In the genomic region with DNA sequence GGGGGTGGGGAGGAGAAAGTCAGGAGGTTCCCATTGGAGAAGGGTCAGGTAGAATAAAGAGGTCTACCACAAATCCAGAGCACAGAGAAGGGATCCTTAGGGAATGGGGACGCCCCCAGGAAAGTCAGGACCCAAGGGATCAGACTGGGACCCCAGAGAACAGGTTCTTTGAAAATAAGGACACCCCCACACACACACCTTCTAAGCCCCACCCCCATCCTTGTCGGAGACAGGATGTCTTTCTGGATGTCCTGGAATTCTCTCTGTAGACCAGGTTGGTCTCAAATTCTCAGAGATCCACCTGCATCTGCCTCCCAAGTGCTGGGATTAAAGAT, we compare ENCODE assay signal across 8 mouse cellular contexts. TPM values are rescaled to one million over a fixed set of nuclear protein-coding genes. Genes with fewer than 3 reads are reported as not detected.
DNase-seq lines count a peak whose midpoint lies in the region; ATAC-seq and TF ChIP-seq lines count a peak whose summit lies in the region.

No protein-coding gene starts in this region.

- TF ChIP-seq POLR2A in cortical plate, adult 2 months (IDR thresholded peaks at IDR 0.05; ENCODE audit: extremely low read depth, insufficient read depth, low read length): no peak

- H3K4me3 ChIP-seq in kidney, embryonic 15.5 days (replicated peaks): peak overlapping the region; percentile 60
- H3K4me3 ChIP-seq in cortical plate, adult 2 months (ENCODE audit: insufficient read depth, low read length): 0 out of 2 replicates have a peak overlapping the region, but pooled peaks have one; percentile 98
- H3K4me3 ChIP-seq in forebrain, postnatal 0 days (ENCODE audit: low read depth, low read length): no peak overlapping the region
- H3K4me3 ChIP-seq in midbrain, embryonic 11.5 days (ENCODE audit: low read depth, low read length): peak overlapping the region; percentile 5; the same call in 1 of the 2 replicates

- peak overlapping the region; percentile 75 for H3K4me2 ChIP-seq in kidney, embryonic 15.5 days
- peak overlapping the region; percentile 76 for H3K4me2 ChIP-seq in forebrain, postnatal 0 days (ENCODE audit: low read depth)
- peak overlapping the region; percentile 54 for H3K4me2 ChIP-seq in midbrain, embryonic 11.5 days

- no peaks in the 10 kb centered on the region for H3K27me3 ChIP-seq in kidney, embryonic 15.5 days
- no peaks in the 10 kb centered on the region for H3K27me3 ChIP-seq in forebrain, postnatal 0 days (ENCODE audit: insufficient read depth, low read length)
- H3K27me3 ChIP-seq in midbrain, embryonic 11.5 days (ENCODE audit: control insufficient read depth, insufficient read depth, low read length): no peaks in the 10 kb centered on the region

- peak overlapping the region; percentile 87; the same call in 1 of the 2 replicates for H3K27ac ChIP-seq in kidney, embryonic 15.5 days
- H3K27ac ChIP-seq in cortical plate, adult 2 months (ENCODE audit: insufficient read depth, low read length): no peak overlapping the region
- H3K27ac ChIP-seq in forebrain, postnatal 0 days (ENCODE audit: low read depth, low read length): no peak overlapping the region
- no peak overlapping the region for H3K27ac ChIP-seq in midbrain, embryonic 11.5 days (ENCODE audit: low read depth, low read length)

- H3K9ac ChIP-seq in kidney, embryonic 15.5 days: peak overlapping the region; percentile 68; the same call in 1 of the 2 replicates
- no peak overlapping the region for H3K9ac ChIP-seq in forebrain, postnatal 0 days
- no peak overlapping the region for H3K9ac ChIP-seq in midbrain, embryonic 11.5 days (ENCODE audit: low read length)

- WGBS in kidney, embryonic 15.5 days: 77% methylated on average over 2 of the region's 2 CpGs
- 95% methylated on average over 2 of the region's 2 CpGs for WGBS in forebrain, postnatal 0 days
- 89% methylated on average over 2 of the region's 2 CpGs for WGBS in midbrain, embryonic 11.5 days

- H3K9me3 ChIP-seq in kidney, embryonic 15.5 days (replicated peaks): no peaks in the 10 kb centered on the region
- no peaks in the 10 kb centered on the region for H3K9me3 ChIP-seq in forebrain, postnatal 0 days (ENCODE audit: low read length)
- H3K9me3 ChIP-seq in midbrain, embryonic 11.5 days (ENCODE audit: control insufficient read depth, low read length): no peaks in the 10 kb centered on the region

- ATAC-seq in kidney, embryonic 15.5 days (replicated peaks; ENCODE audit: low FRiP score): no peak
- no peak for ATAC-seq in forebrain, postnatal 0 days
- no peak for ATAC-seq in midbrain, embryonic 11.5 days (ENCODE audit: low FRiP score)

- TF ChIP-seq CTCF in cortical plate, adult 2 months (IDR thresholded peaks at IDR 0.05; ENCODE audit: extremely low read depth, insufficient read depth, low read length): no peak
- TF ChIP-seq CTCF in forebrain, postnatal 0 days (IDR thresholded peaks at IDR 0.05; ENCODE audit: low read depth): no peak

- DNase-seq in kidney, postnatal 14 days: no peak
- DNase-seq in forebrain, postnatal 0 days: no peak
- no peak for DNase-seq in midbrain, embryonic 11.5 days (ENCODE audit: low spot score, missing footprints)
- DNase-seq in layer of hippocampus, postnatal 10 days (ENCODE audit: low spot score in 2 of 2): no peak
- no peak for DNase-seq in kidney, postnatal 4 days
- DNase-seq in urinary bladder, postnatal 25 days (ENCODE audit: low spot score): no peak

- H3K4me1 ChIP-seq in kidney, embryonic 15.5 days: peaks cover 37% of the 10 kb centered on the region
- H3K4me1 ChIP-seq in cortical plate, adult 2 months (ENCODE audit: control insufficient read depth, insufficient read depth, low read length): peaks cover 8% of the 10 kb centered on the region; the same call in 1 of the 2 replicates
- peaks cover 21% of the 10 kb centered on the region; the same call in 1 of the 2 replicates for H3K4me1 ChIP-seq in forebrain, postnatal 0 days (ENCODE audit: insufficient read depth)
- H3K4me1 ChIP-seq in midbrain, embryonic 11.5 days (ENCODE audit: control insufficient read depth, insufficient read depth, low read length): peaks cover 30% of the 10 kb centered on the region

- peaks cover 15% of the 10 kb centered on the region for H3K36me3 ChIP-seq in kidney, embryonic 15.5 days
- H3K36me3 ChIP-seq in forebrain, postnatal 0 days (ENCODE audit: insufficient read depth): peaks cover 8% of the 10 kb centered on the region
- H3K36me3 ChIP-seq in midbrain, embryonic 11.5 days (ENCODE audit: control insufficient read depth, insufficient read depth, low read length): peaks cover under 1% of the 10 kb centered on the region; the same call in 1 of the 2 replicates

RNA-seq across cellular contexts. Expression of gene Kri1, which starts 1.5 kb away (rescaled TPM):
- 13.8 and 19.8 TPM in 2 replicates for polyA plus RNA-seq in kidney, embryonic 15.5 days (2015; fragmentation: Nextera tagmentation; extraction: Ambion mirVana)
- 42.6 and 47.2 TPM in 2 replicates for polyA plus RNA-seq in cortical plate, adult 2 months (2012; rRNA removed)
- total RNA-seq in forebrain, postnatal 0 days (2014; rRNA removed): 27.6 and 28.1 TPM in 2 replicates
- 7.1 and 11.9 TPM in 2 replicates for polyA plus RNA-seq in forebrain, postnatal 0 days (2015; fragmentation: Nextera tagmentation; extraction: Ambion mirVana)
- polyA plus RNA-seq in midbrain, embryonic 11.5 days (2014; fragmentation: Nextera tagmentation; extraction: Ambion mirVana): 13.2 and 16.3 TPM in 2 replicates
- total RNA-seq in layer of hippocampus, postnatal 10 days (2021): 10 to 100 TPM; 37.7 to 39.2 TPM

RNA-seq across cellular contexts. Expression of gene Cdkn2d, which starts 1.9 kb away (rescaled TPM):
- polyA plus RNA-seq in kidney, embryonic 15.5 days (2015; fragmentation: Nextera tagmentation; extraction: Ambion mirVana): 51.2 and 51.5 TPM in 2 replicates
- 74.1 and 76.9 TPM in 2 replicates for polyA plus RNA-seq in cortical plate, adult 2 months (2012; rRNA removed)
- total RNA-seq in forebrain, postnatal 0 days (2014; rRNA removed): 65.1 and 69.4 TPM in 2 replicates
- 104 and 118 TPM in 2 replicates for polyA plus RNA-seq in forebrain, postnatal 0 days (2015; fragmentation: Nextera tagmentation; extraction: Ambion mirVana)
- 70.6 and 71.9 TPM in 2 replicates for polyA plus RNA-seq in midbrain, embryonic 11.5 days (2014; fragmentation: Nextera tagmentation; extraction: Ambion mirVana)
- total RNA-seq in layer of hippocampus, postnatal 10 days (2021): 10 to 100 TPM; 66.7 to 69.5 TPM

RNA-seq across cellular contexts. Expression of gene Ap1m2, which starts 22.8 kb away (rescaled TPM):
- 35.9 and 37.1 TPM in 2 replicates for polyA plus RNA-seq in kidney, embryonic 15.5 days (2015; fragmentation: Nextera tagmentation; extraction: Ambion mirVana)
- polyA plus RNA-seq in cortical plate, adult 2 months (2012; rRNA removed): 2.4 and 2.5 TPM in 2 replicates
- 2.6 and 4.2 TPM in 2 replicates for total RNA-seq in forebrain, postnatal 0 days (2014; rRNA removed)
- 2.4 and 2.9 TPM in 2 replicates for polyA plus RNA-seq in forebrain, postnatal 0 days (2015; fragmentation: Nextera tagmentation; extraction: Ambion mirVana)
- polyA plus RNA-seq in midbrain, embryonic 11.5 days (2014; fragmentation: Nextera tagmentation; extraction: Ambion mirVana): 0.36 and 0.68 TPM in 2 replicates
- 1 to 10 TPM in 1 of 2 experiments, under 1 TPM in 1; 0.45 to 1.3 TPM for total RNA-seq in layer of hippocampus, postnatal 10 days (2021)

RNA-seq across cellular contexts. Expression of gene Atg4d, which starts 24.2 kb away (rescaled TPM):
- 42.7 and 49.5 TPM in 2 replicates for polyA plus RNA-seq in kidney, embryonic 15.5 days (2015; fragmentation: Nextera tagmentation; extraction: Ambion mirVana)
- polyA plus RNA-seq in cortical plate, adult 2 months (2012; rRNA removed): 40.3 and 42.7 TPM in 2 replicates
- 18.7 and 19.5 TPM in 2 replicates for total RNA-seq in forebrain, postnatal 0 days (2014; rRNA removed)
- polyA plus RNA-seq in forebrain, postnatal 0 days (2015; fragmentation: Nextera tagmentation; extraction: Ambion mirVana): 19.9 and 26.4 TPM in 2 replicates
- 37.2 and 45.8 TPM in 2 replicates for polyA plus RNA-seq in midbrain, embryonic 11.5 days (2014; fragmentation: Nextera tagmentation; extraction: Ambion mirVana)
- total RNA-seq in layer of hippocampus, postnatal 10 days (2021): 10 to 100 TPM; 28.8 to 29.4 TPM

RNA-seq across cellular contexts. Expression of gene Slc44a2, which starts 31.2 kb away (rescaled TPM):
- polyA plus RNA-seq in kidney, embryonic 15.5 days (2015; fragmentation: Nextera tagmentation; extraction: Ambion mirVana): 85.4 and 97.1 TPM in 2 replicates
- 54.1 and 55.3 TPM in 2 replicates for polyA plus RNA-seq in cortical plate, adult 2 months (2012; rRNA removed)
- total RNA-seq in forebrain, postnatal 0 days (2014; rRNA removed): 55.2 and 63.1 TPM in 2 replicates
- 40.8 and 48.9 TPM in 2 replicates for polyA plus RNA-seq in forebrain, postnatal 0 days (2015; fragmentation: Nextera tagmentation; extraction: Ambion mirVana)
- 53.9 and 58.6 TPM in 2 replicates for polyA plus RNA-seq in midbrain, embryonic 11.5 days (2014; fragmentation: Nextera tagmentation; extraction: Ambion mirVana)
- total RNA-seq in layer of hippocampus, postnatal 10 days (2021): 10 to 100 TPM; 62.2 to 63.6 TPM
